Mouse (Mus musculus): ENCODE measurements around the gene Rpl26. TPM values are rescaled to one million over a fixed set of nuclear protein-coding genes. Genes with fewer than 3 reads are reported as not detected.

Gene Rpl26
- polyA plus RNA-seq, 1 experiment from 2014 or later, result 807 TPM

- no peaks in the 10 kb centered on the region for H3K9me3 ChIP-seq (ENCODE audit: low read length)
- H3K4me1 ChIP-seq (ENCODE audit: insufficient read depth, low read depth, low read length), result peaks cover 9% of the 10 kb centered on the region; the same call in 1 of the 2 replicates
- H3K27me3 ChIP-seq (replicated peaks; ENCODE audit: insufficient read depth, low read length), result no peaks in the 10 kb centered on the region
- no peak for ATAC-seq
- 80% methylated on average over 9 of the region's 9 CpGs for WGBS
- no peak overlapping the region for H3K9ac ChIP-seq (replicated peaks; ENCODE audit: low read depth)
- no peak for TF ChIP-seq CTCF (IDR thresholded peaks at IDR 0.05)
- TF ChIP-seq EP300 (IDR thresholded peaks at IDR 0.05), result no peak
- H3K27ac ChIP-seq (ENCODE audit: low read length), result peak overlapping the region; percentile 89
- H3K4me2 ChIP-seq (replicated peaks; ENCODE audit: low read depth, low read length), result 0 out of 2 replicates have a peak overlapping the region, but pooled peaks have one; percentile 5
- DNase-seq (ENCODE audit: low spot score), result no peak
- no peak overlapping the region for H3K4me3 ChIP-seq (ENCODE audit: low read depth, low read length)
- H3K36me3 ChIP-seq (ENCODE audit: insufficient read depth, low read length), result no peaks in the 10 kb centered on the region
These were observed 30.1 kb upstream of the Rpl26 start for GRCm38 (mm10) chr11:68871277-68871676.

- no peak within 1 kb of the TSS for H3K9ac ChIP-seq (replicated peaks; ENCODE audit: low read depth)
These were observed 29.6 kb upstream of the Rpl26 start, which contains the start of gene Ndel1 for GRCm38 (mm10) chr11:68871748-68872147. TSS of gene Ndel1 (minus strand) at chr11:68871858.

GRCm38 (mm10) chr11:68874841-68875240 lies 26.5 kb upstream of the Rpl26 start:
- H3K4me1 ChIP-seq (ENCODE audit: insufficient read depth, low read depth, low read length), result peaks cover 9% of the 10 kb centered on the region; the same call in 1 of the 2 replicates
- H3K9me3 ChIP-seq (ENCODE audit: low read length), result no peaks in the 10 kb centered on the region
- H3K36me3 ChIP-seq (ENCODE audit: insufficient read depth, low read length), result no peaks in the 10 kb centered on the region
- WGBS, result 0% methylated on average over 2 of the region's 2 CpGs
- peak; percentile 89 for TF ChIP-seq CTCF (IDR thresholded peaks at IDR 0.05)
- TF ChIP-seq EP300 (IDR thresholded peaks at IDR 0.05), result no peak
- H3K27me3 ChIP-seq (replicated peaks; ENCODE audit: insufficient read depth, low read length), result no peaks in the 10 kb centered on the region
- H3K4me2 ChIP-seq (replicated peaks; ENCODE audit: low read depth, low read length), result no peak overlapping the region
- ATAC-seq (peak; percentile 46), DNase-seq (ENCODE audit: low spot score) (peak; percentile 92)
- H3K9ac ChIP-seq (replicated peaks; ENCODE audit: low read depth), result no peak overlapping the region
- no peak overlapping the region for H3K27ac ChIP-seq (ENCODE audit: low read length)
- H3K4me3 ChIP-seq (ENCODE audit: low read depth, low read length), result no peak overlapping the region

More at GRCm38 (mm10) chr11:68871748-68872147, 29.6 kb upstream of the Rpl26 start, which contains the start of gene Ndel1:
- Histone ChIP-seq H3K4me1 (ENCODE audit: insufficient read depth, low read depth, low read length) (peaks cover 9% of the 10 kb centered on the region; the same call in 1 of the 2 replicates), H3K27me3 (replicated peaks; ENCODE audit: insufficient read depth, low read length) (no peaks in the 10 kb centered on the region), H3K4me3 (ENCODE audit: low read depth, low read length) (no peak within 1 kb of the TSS), H3K4me2 (replicated peaks; ENCODE audit: low read depth, low read length) (0 out of 2 replicates have a peak within 1 kb of the TSS, but pooled peaks have one; percentile 5), H3K9me3 (ENCODE audit: low read length) (no peaks in the 10 kb centered on the region), H3K36me3 (ENCODE audit: insufficient read depth, low read length) (no peaks in the 10 kb centered on the region), H3K27ac (ENCODE audit: low read length) (peak within 1 kb of the TSS; percentile 89)
- DNase-seq (ENCODE audit: low spot score) (peak; percentile 96), ATAC-seq (peak; percentile 95)
- 10% methylated on average over 6 of the region's 6 CpGs for WGBS
- TF ChIP-seq EP300 (IDR thresholded peaks at IDR 0.05), result peak; percentile 96
- TF ChIP-seq CTCF (IDR thresholded peaks at IDR 0.05), result no peak

- Histone ChIP-seq H3K4me1 (ENCODE audit: insufficient read depth, low read depth, low read length) (no peaks in the 10 kb centered on the region), H3K4me3 (ENCODE audit: low read depth, low read length) (no peak overlapping the region), H3K27me3 (replicated peaks; ENCODE audit: insufficient read depth, low read length) (no peaks in the 10 kb centered on the region), H3K36me3 (ENCODE audit: insufficient read depth, low read length) (no peaks in the 10 kb centered on the region), H3K9ac (replicated peaks; ENCODE audit: low read depth) (no peak overlapping the region), H3K27ac (ENCODE audit: low read length) (no peak overlapping the region), H3K4me2 (replicated peaks; ENCODE audit: low read depth, low read length) (no peak overlapping the region), H3K9me3 (ENCODE audit: low read length) (no peaks in the 10 kb centered on the region)
- TF ChIP-seq CTCF (IDR thresholded peaks at IDR 0.05), result no peak
- TF ChIP-seq EP300 (IDR thresholded peaks at IDR 0.05), result no peak
- no peak for DNase-seq (ENCODE audit: low spot score)
- WGBS, result 74% methylated on average over 5 of the region's 5 CpGs
- no peak for ATAC-seq
These were observed 22.6 kb upstream of the Rpl26 start for GRCm38 (mm10) chr11:68878811-68879210.

- ATAC-seq (no peak), DNase-seq (ENCODE audit: low spot score) (no peak)
- Histone ChIP-seq H3K4me1 (ENCODE audit: insufficient read depth, low read depth, low read length) (no peaks in the 10 kb centered on the region), H3K27me3 (replicated peaks; ENCODE audit: insufficient read depth, low read length) (no peaks in the 10 kb centered on the region), H3K27ac (ENCODE audit: low read length) (no peak overlapping the region), H3K36me3 (ENCODE audit: insufficient read depth, low read length) (no peaks in the 10 kb centered on the region), H3K9ac (replicated peaks; ENCODE audit: low read depth) (no peak overlapping the region), H3K4me3 (ENCODE audit: low read depth, low read length) (no peak overlapping the region), H3K4me2 (replicated peaks; ENCODE audit: low read depth, low read length) (no peak overlapping the region), H3K9me3 (ENCODE audit: low read length) (no peaks in the 10 kb centered on the region)
- TF ChIP-seq EP300 (IDR thresholded peaks at IDR 0.05), result no peak
- no peak for TF ChIP-seq CTCF (IDR thresholded peaks at IDR 0.05)
- 19% methylated on average over 14 of the region's 14 CpGs for WGBS
These were observed 19.3 kb upstream of the Rpl26 start for GRCm38 (mm10) chr11:68882107-68882506.

GRCm38 (mm10) chr11:68883843-68884242 lies 17.5 kb upstream of the Rpl26 start:
- Histone ChIP-seq H3K4me2 (replicated peaks; ENCODE audit: low read depth, low read length) (no peak overlapping the region), H3K36me3 (ENCODE audit: insufficient read depth, low read length) (no peaks in the 10 kb centered on the region), H3K4me1 (ENCODE audit: insufficient read depth, low read depth, low read length) (no peaks in the 10 kb centered on the region), H3K27me3 (replicated peaks; ENCODE audit: insufficient read depth, low read length) (no peaks in the 10 kb centered on the region), H3K9me3 (ENCODE audit: low read length) (no peaks in the 10 kb centered on the region), H3K4me3 (ENCODE audit: low read depth, low read length) (no peak overlapping the region), H3K9ac (replicated peaks; ENCODE audit: low read depth) (no peak overlapping the region), H3K27ac (ENCODE audit: low read length) (no peak overlapping the region)
- DNase-seq (ENCODE audit: low spot score) (no peak), ATAC-seq (no peak)
- WGBS, result 87% methylated on average over 2 of the region's 2 CpGs
- TF ChIP-seq EP300 (IDR thresholded peaks at IDR 0.05), result no peak
- no peak for TF ChIP-seq CTCF (IDR thresholded peaks at IDR 0.05)

All from lung, postnatal 0 days (tissue).